Mouse (Mus musculus): ENCODE measurements at regions not wholly inside any gene's neighbourhood (a gene's known extent, or its start where the extent isn't known, plus 50 kb on each side); places are given as distances from the start of the nearest gene placed in this dataset.

- no peak for TF ChIP-seq CTCF (IDR thresholded peaks at IDR 0.05; ENCODE audit: borderline replicate concordance, insufficient read depth, low read length)
- TF ChIP-seq POLR2A (IDR thresholded peaks at IDR 0.05; ENCODE audit: low read depth, low read length): no peak
Observed at GRCm38 (mm10) chr10:39240966-39241365, 77.4 kb upstream of the Ccn6 start.

All from embryonic fibroblast, embryonic 13.5 days (primary cell).